Mouse (Mus musculus) myocyte (in vitro differentiated cells): ENCODE data around the gene Grip2.

Source experiments
- CEBPB ChIP-seq: IDR thresholded peaks from 2 replicates; pipeline ENCODE4 v1.6.1; 2011; ENCODE audit warnings: mild to moderate bottlenecking, moderate library complexity; ENCODE audit not compliant: poor library complexity, insufficient read depth, severe bottlenecking
- E2F4 ChIP-seq: IDR thresholded peaks from one replicate; pipeline ENCODE4 v1.6.1; 2011; ENCODE audit warnings: mild to moderate bottlenecking, control low read depth, moderate library complexity; ENCODE audit not compliant: insufficient read depth
- MYOD1 ChIP-seq, 3 experiments: IDR thresholded peaks; one replicate each; pipeline ENCODE4 v1.6.1; 2011; ENCODE audit warnings: control low read depth in 2 of 3, low read depth in 2 of 3, mild to moderate bottlenecking in 2 of 3, moderate library complexity in 1 of 3; ENCODE audit not compliant: insufficient read length in 2 of 3, control insufficient read depth in 1 of 3
- MYOG ChIP-seq, 3 experiments: IDR thresholded peaks; one replicate each; pipeline ENCODE4 v1.6.1; 2011; ENCODE audit warnings: control low read depth in 2 of 3, low read depth in 2 of 3, mild to moderate bottlenecking in 2 of 3; ENCODE audit not compliant: insufficient read length in 2 of 3, control insufficient read depth in 1 of 3, insufficient read depth in 1 of 3
- POLR2A ChIP-seq: IDR thresholded peaks from one replicate; pipeline ENCODE4 v1.6.1; 2011; ENCODE audit warnings: low read depth, mild to moderate bottlenecking, control low read depth, moderate library complexity; ENCODE audit not compliant: insufficient read length

DNA sequence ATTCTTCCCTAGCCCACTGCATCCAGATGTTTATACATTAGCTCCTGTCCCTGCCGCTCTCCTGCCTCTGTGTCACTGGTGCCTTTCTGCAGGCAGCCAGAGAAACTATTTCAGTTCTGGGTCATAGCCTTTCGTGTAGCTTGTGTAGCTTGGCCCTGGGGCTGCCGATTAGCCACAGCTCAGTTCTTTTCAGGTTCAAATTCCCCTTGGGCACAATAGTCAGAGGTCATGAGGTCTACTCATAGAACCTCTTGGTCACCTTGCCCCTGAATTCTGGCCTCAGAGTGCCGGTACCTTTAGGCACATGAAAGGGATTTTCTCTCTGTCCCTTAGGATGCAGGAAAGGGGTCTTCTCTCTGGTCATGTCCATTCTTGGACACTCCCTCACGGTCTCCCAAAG lies 80.3 kb downstream of the Grip2 start:
- TF ChIP-seq E2F4: no peak
- no peak for TF ChIP-seq MYOD1 (IDR thresholded peaks at IDR 0.05; ENCODE audit: control insufficient read depth in 1 of 3, insufficient read length in 2 of 3, low read depth in 2 of 3)
- TF ChIP-seq CEBPB: no peak
- TF ChIP-seq POLR2A: no peak
- TF ChIP-seq MYOG (IDR thresholded peaks at IDR 0.05; ENCODE audit: control insufficient read depth in 1 of 3, insufficient read depth in 1 of 3, insufficient read length in 2 of 3, low read depth in 2 of 3): no peak
